Mouse (Mus musculus): ENCODE results near the gene Fam19a3. TPM values are rescaled to one million over a fixed set of nuclear protein-coding genes. Genes with fewer than 3 reads are reported as not detected.

Fam19a3 gene
- polyA plus RNA-seq, 1 experiment: 9.1 TPM

DNA sequence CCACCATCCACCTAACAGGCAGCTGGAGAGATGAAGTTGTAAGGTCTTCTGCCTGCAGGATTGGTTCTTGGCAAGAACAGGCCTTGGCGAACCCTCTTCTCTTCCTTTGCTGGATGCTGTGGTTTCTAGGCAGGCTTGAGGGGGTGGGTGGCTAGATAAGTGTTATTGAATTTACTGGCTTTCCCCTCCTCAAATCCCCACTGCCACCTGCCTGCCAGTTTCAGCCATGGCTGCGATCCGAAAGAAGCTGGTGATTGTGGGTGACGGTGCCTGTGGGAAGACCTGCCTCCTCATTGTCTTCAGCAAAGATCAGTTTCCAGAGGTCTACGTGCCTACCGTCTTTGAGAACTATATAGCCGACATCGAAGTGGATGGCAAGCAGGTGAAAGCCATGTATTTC lies 10.0 kb upstream of the Fam19a3 start:
- H3K36me3 ChIP-seq (ENCODE audit: control insufficient read depth, insufficient read depth, low read length): no peaks in the 10 kb centered on the region
- TF ChIP-seq CTCF (IDR thresholded peaks at IDR 0.05; ENCODE audit: control insufficient read depth, insufficient read depth, insufficient replicate concordance, low read depth, low read length): no peak
- no peak for TF ChIP-seq POLR2A (IDR thresholded peaks at IDR 0.05; ENCODE audit: control insufficient read depth, low read depth, low read length)
- peaks cover 17% of the 10 kb centered on the region for H3K4me1 ChIP-seq (ENCODE audit: control insufficient read depth, insufficient read depth, low read length)
- no peak overlapping the region for H3K4me3 ChIP-seq (ENCODE audit: control insufficient read depth, low read depth, low read length)
- H3K27ac ChIP-seq (ENCODE audit: control insufficient read depth, insufficient read depth, low read depth, low read length): no peak overlapping the region
- peaks cover 2% of the 10 kb centered on the region; the same call in 1 of the 2 replicates for H3K27me3 ChIP-seq (ENCODE audit: control insufficient read depth, insufficient read depth, low read length)

DNA sequence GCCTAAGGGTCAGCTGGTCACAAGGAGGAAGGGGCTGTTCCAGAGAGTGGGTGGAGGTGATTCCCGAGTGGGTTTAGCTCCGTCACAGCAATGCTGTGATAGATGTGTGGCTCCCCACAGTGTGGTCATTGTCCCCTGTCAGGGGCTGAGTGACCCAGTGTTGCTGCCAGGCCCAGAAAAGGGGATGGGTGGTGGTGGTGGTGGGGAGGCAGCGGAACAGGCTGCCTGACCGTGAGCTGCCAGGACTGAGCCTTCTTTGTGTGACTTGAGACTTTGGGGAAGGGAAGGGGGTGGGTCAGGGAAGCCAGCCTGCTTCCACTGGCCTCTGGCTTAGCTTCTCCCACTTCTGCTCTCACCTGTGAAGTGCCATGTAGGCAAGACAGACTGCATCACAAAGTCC lies 9.4 kb upstream of the Fam19a3 start:
- H3K4me3 ChIP-seq (ENCODE audit: control insufficient read depth, low read depth, low read length): no peak overlapping the region
- no peaks in the 10 kb centered on the region for H3K36me3 ChIP-seq (ENCODE audit: control insufficient read depth, insufficient read depth, low read length)
- H3K27ac ChIP-seq (ENCODE audit: control insufficient read depth, insufficient read depth, low read depth, low read length): no peak overlapping the region
- peaks cover 16% of the 10 kb centered on the region for H3K4me1 ChIP-seq (ENCODE audit: control insufficient read depth, insufficient read depth, low read length)
- TF ChIP-seq CTCF (IDR thresholded peaks at IDR 0.05; ENCODE audit: control insufficient read depth, insufficient read depth, insufficient replicate concordance, low read depth, low read length) (no peak), POLR2A (IDR thresholded peaks at IDR 0.05; ENCODE audit: control insufficient read depth, low read depth, low read length) (no peak)
- peaks cover 2% of the 10 kb centered on the region; the same call in 1 of the 2 replicates for H3K27me3 ChIP-seq (ENCODE audit: control insufficient read depth, insufficient read depth, low read length)

DNA sequence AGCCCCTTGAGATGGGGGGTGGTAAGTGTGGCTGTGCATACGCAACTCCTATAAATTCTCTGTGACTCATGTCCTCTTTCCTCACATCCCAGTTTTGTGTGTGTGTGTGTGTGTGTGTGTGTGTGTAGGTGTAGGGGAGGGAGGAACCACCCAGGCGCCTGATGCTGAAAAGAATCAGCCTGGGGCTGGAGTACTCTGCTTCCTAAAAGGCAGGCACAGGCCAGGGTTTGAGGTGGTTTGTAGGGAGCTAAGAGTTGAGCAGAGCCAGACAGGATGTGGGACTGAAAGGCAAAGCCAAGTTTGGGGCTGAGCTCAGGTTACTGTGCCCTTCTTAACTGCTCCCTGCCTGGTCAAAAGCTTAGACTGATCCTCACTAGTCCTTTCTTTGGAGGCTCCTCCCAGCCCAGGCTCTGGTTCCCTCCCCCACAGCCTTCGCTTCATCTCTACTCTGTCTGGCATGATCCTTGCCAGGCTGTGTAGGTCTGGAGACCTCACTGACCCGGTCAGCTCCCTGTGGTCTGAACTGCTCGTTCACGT lies 8.8 kb upstream of the Fam19a3 start:
- H3K36me3 ChIP-seq (ENCODE audit: control insufficient read depth, insufficient read depth, low read length): no peaks in the 10 kb centered on the region
- TF ChIP-seq CTCF (IDR thresholded peaks at IDR 0.05; ENCODE audit: control insufficient read depth, insufficient read depth, insufficient replicate concordance, low read depth, low read length) (no peak), POLR2A (IDR thresholded peaks at IDR 0.05; ENCODE audit: control insufficient read depth, low read depth, low read length) (no peak)
- no peak overlapping the region for H3K27ac ChIP-seq (ENCODE audit: control insufficient read depth, insufficient read depth, low read depth, low read length)
- peaks cover 2% of the 10 kb centered on the region; the same call in 1 of the 2 replicates for H3K27me3 ChIP-seq (ENCODE audit: control insufficient read depth, insufficient read depth, low read length)
- peaks cover 16% of the 10 kb centered on the region for H3K4me1 ChIP-seq (ENCODE audit: control insufficient read depth, insufficient read depth, low read length)
- H3K4me3 ChIP-seq (ENCODE audit: control insufficient read depth, low read depth, low read length): no peak overlapping the region

DNA sequence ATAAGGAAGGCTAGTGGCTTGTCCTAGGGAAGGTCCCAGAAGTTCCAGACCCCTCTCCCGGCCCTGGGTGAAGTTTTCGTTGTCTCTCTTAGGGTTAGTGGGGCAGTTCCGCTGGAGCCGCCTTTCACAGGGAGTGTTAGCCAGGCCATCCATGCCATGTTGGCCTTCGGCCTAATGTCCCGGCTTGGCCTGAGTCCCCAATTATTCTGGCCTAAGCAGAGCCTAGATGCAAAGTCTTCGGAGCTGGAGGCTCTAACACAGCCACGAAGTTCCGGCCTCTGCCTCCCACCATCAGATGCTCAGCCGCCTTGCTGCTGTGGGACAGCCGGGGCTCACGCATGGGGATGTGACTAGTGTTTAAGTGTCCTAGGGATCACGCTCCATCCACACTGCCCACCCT lies 8.2 kb upstream of the Fam19a3 start:
- no peak for TF ChIP-seq CTCF (IDR thresholded peaks at IDR 0.05; ENCODE audit: control insufficient read depth, insufficient read depth, insufficient replicate concordance, low read depth, low read length)
- TF ChIP-seq POLR2A (IDR thresholded peaks at IDR 0.05; ENCODE audit: control insufficient read depth, low read depth, low read length): no peak
- peaks cover 16% of the 10 kb centered on the region for H3K4me1 ChIP-seq (ENCODE audit: control insufficient read depth, insufficient read depth, low read length)
- H3K27ac ChIP-seq (ENCODE audit: control insufficient read depth, insufficient read depth, low read depth, low read length): no peak overlapping the region
- H3K27me3 ChIP-seq (ENCODE audit: control insufficient read depth, insufficient read depth, low read length): peaks cover 2% of the 10 kb centered on the region; the same call in 1 of the 2 replicates
- H3K36me3 ChIP-seq (ENCODE audit: control insufficient read depth, insufficient read depth, low read length): no peaks in the 10 kb centered on the region
- peak overlapping the region; percentile 83 for H3K4me3 ChIP-seq (ENCODE audit: control insufficient read depth, low read depth, low read length)

DNA sequence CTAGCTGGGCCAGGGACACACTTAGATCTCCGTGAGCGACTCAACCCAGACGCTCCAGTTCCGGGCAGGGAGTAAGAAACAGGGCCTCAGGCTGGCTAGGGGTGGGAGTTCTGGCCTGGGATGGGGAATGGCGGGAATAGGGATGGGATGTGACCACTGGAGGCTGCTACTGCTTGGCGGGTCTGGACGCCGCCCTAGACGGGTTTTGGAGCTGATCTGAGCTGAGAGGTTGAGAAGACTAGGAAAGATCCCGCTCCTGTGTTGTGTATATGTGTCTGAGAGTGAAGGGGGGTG lies 7.6 kb upstream of the Fam19a3 start:
- H3K36me3 ChIP-seq (ENCODE audit: control insufficient read depth, insufficient read depth, low read length): no peaks in the 10 kb centered on the region
- H3K27me3 ChIP-seq (ENCODE audit: control insufficient read depth, insufficient read depth, low read length): peaks cover 2% of the 10 kb centered on the region; the same call in 1 of the 2 replicates
- 0 out of 2 replicates have a peak overlapping the region, but pooled peaks have one; percentile 5 for H3K27ac ChIP-seq (ENCODE audit: control insufficient read depth, insufficient read depth, low read depth, low read length)
- H3K4me1 ChIP-seq (ENCODE audit: control insufficient read depth, insufficient read depth, low read length): peaks cover 16% of the 10 kb centered on the region
- H3K4me3 ChIP-seq (ENCODE audit: control insufficient read depth, low read depth, low read length): peak overlapping the region; percentile 83
- no peak for TF ChIP-seq CTCF (IDR thresholded peaks at IDR 0.05; ENCODE audit: control insufficient read depth, insufficient read depth, insufficient replicate concordance, low read depth, low read length)
- TF ChIP-seq POLR2A (IDR thresholded peaks at IDR 0.05; ENCODE audit: control insufficient read depth, low read depth, low read length): no peak

DNA sequence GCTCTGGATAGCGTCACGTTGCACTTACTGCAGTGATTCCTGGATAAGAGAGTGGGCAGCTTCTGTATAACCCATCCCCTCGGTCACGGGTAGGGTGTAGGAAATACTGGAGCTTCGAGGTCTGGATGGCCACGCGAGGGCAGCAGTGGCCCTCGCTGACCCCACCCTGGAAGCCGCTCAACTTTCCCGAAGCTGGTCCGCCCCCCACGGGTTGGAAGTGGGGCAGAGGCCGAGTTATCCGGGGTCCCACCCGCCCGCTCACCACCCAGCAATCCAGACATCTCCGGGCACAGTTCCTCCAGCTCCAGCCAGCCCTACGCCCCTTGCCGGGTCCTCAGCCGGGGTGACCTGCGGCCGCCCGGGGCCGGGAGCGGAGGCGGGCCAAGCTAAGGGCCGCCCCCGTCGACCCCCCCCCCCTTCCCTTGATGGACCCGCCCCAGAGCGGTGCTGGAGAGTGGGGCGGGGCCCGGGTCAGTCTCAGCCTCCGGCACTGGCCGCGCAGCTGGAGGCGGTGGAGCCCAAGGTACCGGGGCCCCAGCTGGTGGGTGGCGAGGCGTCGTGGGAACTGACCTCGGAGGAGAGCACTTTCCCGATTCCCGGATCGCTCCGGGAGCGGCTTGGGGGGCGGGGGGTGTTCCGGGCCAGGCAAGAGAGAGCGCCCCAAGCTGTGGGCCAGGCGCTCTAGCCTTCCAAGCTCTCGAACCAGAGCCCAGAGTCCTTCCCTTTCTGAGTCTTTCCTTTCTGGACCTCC lies 7.1 kb upstream of the Fam19a3 start:
- H3K4me3 ChIP-seq (ENCODE audit: control insufficient read depth, low read depth, low read length): peak overlapping the region; percentile 83
- peaks cover 2% of the 10 kb centered on the region; the same call in 1 of the 2 replicates for H3K27me3 ChIP-seq (ENCODE audit: control insufficient read depth, insufficient read depth, low read length)
- TF ChIP-seq POLR2A (IDR thresholded peaks at IDR 0.05; ENCODE audit: control insufficient read depth, low read depth, low read length): no peak
- TF ChIP-seq CTCF (IDR thresholded peaks at IDR 0.05; ENCODE audit: control insufficient read depth, insufficient read depth, insufficient replicate concordance, low read depth, low read length): peak; percentile 52; the same call in 1 of the 2 replicates
- no peak overlapping the region for H3K27ac ChIP-seq (ENCODE audit: control insufficient read depth, insufficient read depth, low read depth, low read length)
- no peaks in the 10 kb centered on the region for H3K36me3 ChIP-seq (ENCODE audit: control insufficient read depth, insufficient read depth, low read length)
- H3K4me1 ChIP-seq (ENCODE audit: control insufficient read depth, insufficient read depth, low read length): peaks cover 16% of the 10 kb centered on the region

DNA sequence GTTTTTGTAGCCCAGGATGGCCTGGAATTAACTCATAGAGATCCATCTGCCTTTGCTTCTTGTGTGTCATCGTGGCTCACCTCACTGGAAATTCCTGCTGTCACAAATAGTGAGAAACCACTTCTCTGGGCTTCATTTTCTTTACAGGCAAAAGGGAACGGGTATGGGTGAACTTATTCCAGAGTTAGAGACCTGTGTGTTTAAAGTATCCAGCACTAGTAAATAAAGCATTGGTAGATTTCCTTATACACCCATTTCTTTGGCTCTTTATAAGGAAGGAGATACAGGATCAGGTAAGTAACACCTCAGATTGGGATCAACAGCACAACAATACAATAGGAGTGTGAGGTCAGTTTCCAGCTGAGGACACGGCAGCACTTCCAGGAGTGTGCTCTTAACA lies 6.4 kb upstream of the Fam19a3 start, which contains the start of gene Rhoc:
Gene Rhoc, plus strand, starts transcription at position 301 of the 400 bp plus-strand sequence.
- peaks cover 16% of the 10 kb centered on the region for H3K4me1 ChIP-seq (ENCODE audit: control insufficient read depth, insufficient read depth, low read length)

More for the DNA sequence above, 6.4 kb upstream of the Fam19a3 start, which contains the start of gene Rhoc:
- TF ChIP-seq POLR2A (IDR thresholded peaks at IDR 0.05; ENCODE audit: control insufficient read depth, low read depth, low read length) (no peak), CTCF (IDR thresholded peaks at IDR 0.05; ENCODE audit: control insufficient read depth, insufficient read depth, insufficient replicate concordance, low read depth, low read length) (no peak)
- Histone ChIP-seq H3K36me3 (ENCODE audit: control insufficient read depth, insufficient read depth, low read length) (no peaks in the 10 kb centered on the region), H3K4me3 (ENCODE audit: control insufficient read depth, low read depth, low read length) (peak within 1 kb of the TSS; percentile 83), H3K27me3 (ENCODE audit: control insufficient read depth, insufficient read depth, low read length) (peaks cover 2% of the 10 kb centered on the region; the same call in 1 of the 2 replicates), H3K27ac (ENCODE audit: control insufficient read depth, insufficient read depth, low read depth, low read length) (0 out of 2 replicates have a peak within 1 kb of the TSS, but pooled peaks have one; percentile 5)

Measured in testis, adult 2 months (tissue).